Mouse (Mus musculus): Measurements from ENCODE around the gene Bysl. TPM values are rescaled to one million over a fixed set of nuclear protein-coding genes. Genes with fewer than 3 reads are reported as not detected.
A peak's percentile ranks its signal among the peaks of the same experiment; 100 is the strongest.
"Not testable (repeated sequence)": the region's sequence is repeated elsewhere in the genome, so short reads cannot be mapped to it uniquely, and the experiment has no call there.

Gene Bysl
- polyA plus RNA-seq, 1 experiment = 17.0 TPM

DNA sequence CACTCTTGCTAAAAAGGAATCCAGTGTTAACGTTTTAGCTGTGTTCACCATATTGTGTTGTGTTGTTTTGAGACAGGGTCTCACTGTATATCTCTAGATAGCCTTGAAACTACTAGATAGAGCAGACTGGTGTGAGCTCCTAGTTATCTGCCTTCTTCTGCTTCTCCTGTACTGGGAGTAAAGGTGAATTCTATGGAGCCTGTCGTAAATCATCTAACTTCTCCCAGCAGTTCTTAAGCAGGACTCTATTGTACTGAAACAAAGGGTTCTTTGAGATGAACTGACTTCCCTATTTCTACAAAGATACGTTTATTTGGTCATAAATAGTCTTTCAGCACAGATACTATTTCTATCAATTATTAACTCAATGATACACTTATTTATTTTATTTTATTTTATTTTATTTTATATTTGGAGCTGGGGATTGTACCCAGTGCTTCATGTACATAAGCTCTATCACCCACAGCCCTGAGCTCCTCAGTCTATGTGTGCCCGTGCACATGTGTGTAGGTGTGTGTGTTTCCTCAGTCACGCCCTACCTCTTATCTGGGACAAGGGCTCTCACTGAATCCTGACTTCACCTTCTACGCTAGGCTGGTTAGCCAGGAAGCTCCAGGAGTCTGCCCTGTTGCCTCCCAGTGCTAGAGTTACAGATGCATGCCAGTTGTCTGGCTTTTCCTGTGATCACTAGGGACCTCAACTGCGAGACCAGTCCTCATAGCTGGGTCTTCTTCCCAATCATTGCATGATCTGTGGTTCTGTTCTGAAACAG lies 22.9 kb upstream of the Bysl start:
- Histone ChIP-seq H3K27ac (ENCODE audit: insufficient read depth, low read length) (no peak overlapping the region), H3K4me1 (ENCODE audit: control insufficient read depth, insufficient read depth, low read length) (peaks cover 3% of the 10 kb centered on the region; the same call in 1 of the 2 replicates), H3K4me3 (ENCODE audit: insufficient read depth, low read length) (no peak overlapping the region)
- TF ChIP-seq POLR2A (IDR thresholded peaks at IDR 0.05; ENCODE audit: extremely low read depth, insufficient read depth, low read length) (no peak), CTCF (IDR thresholded peaks at IDR 0.05; ENCODE audit: extremely low read depth, insufficient read depth, low read length) (no peak)

GRCm38 (mm10) chr17:47632181-47632840 lies 21.0 kb upstream of the Bysl start:
- TF ChIP-seq CTCF (IDR thresholded peaks at IDR 0.05; ENCODE audit: extremely low read depth, insufficient read depth, low read length) (no peak), POLR2A (IDR thresholded peaks at IDR 0.05; ENCODE audit: extremely low read depth, insufficient read depth, low read length) (no peak)
- H3K4me1 ChIP-seq (ENCODE audit: control insufficient read depth, insufficient read depth, low read length) = peaks cover 3% of the 10 kb centered on the region; the same call in 1 of the 2 replicates
- no peak overlapping the region for H3K27ac ChIP-seq (ENCODE audit: insufficient read depth, low read length)
- H3K4me3 ChIP-seq (ENCODE audit: insufficient read depth, low read length) = no peak overlapping the region

GRCm38 (mm10) chr17:47630678-47631065 lies 19.4 kb upstream of the Bysl start, which contains the start of gene Usp49:
TSS of gene Usp49 (plus strand) at chr17:47630690.
- peaks cover 3% of the 10 kb centered on the region; the same call in 1 of the 2 replicates for H3K4me1 ChIP-seq (ENCODE audit: control insufficient read depth, insufficient read depth, low read length)
- TF ChIP-seq POLR2A (IDR thresholded peaks at IDR 0.05; ENCODE audit: extremely low read depth, insufficient read depth, low read length) = no peak
- TF ChIP-seq CTCF (IDR thresholded peaks at IDR 0.05; ENCODE audit: extremely low read depth, insufficient read depth, low read length) = no peak
- peak within 1 kb of the TSS; percentile 91 for H3K4me3 ChIP-seq (ENCODE audit: insufficient read depth, low read length)
- no peak within 1 kb of the TSS for H3K27ac ChIP-seq (ENCODE audit: insufficient read depth, low read length)

DNA sequence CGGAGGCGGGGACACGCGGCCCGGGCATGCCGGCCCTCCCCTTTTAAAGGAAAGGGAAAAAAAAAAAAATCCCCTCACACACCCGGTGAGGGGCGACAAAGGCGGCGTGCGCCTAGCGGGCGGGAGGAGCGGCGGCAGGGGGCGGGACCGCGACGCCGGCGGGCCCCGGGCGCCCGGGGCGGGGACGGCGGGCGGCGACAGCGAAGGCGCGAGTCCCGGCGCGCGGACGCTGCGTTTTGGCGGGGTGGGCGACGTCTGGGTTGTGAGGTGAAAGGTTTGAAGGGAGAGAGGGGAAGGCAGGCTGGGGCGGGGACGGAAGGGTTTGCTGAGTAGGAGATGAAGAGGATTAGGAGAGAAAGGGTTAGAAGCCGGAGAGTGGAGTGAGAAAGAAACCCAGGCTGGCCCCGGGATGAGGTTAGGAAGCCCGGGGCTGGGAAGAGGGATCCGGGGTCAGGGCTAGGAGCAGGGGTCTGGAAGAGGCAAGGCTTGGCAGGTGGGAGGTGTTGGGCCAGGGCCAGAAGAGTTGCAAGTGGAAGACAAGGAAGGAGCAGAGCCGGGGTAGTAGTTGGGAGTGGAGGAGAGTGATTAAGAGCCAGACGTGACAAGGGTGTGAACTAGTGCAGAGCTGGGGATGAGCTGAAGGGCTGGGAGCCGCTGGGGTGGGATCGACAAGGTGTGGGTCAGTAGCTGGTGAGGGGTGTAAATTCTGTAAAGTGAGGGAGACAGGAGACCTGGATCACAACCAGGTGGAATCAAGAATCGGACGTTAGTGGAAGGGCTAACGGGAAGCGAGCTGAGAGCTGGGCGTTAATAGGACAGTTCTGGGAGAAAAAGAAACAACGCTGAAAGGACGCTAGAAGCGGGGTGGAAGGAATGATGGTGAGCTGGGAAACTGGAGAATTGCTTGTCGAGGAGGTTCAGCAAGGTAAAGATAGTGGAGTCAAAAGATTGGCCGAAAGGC lies 18.7 kb upstream of the Bysl start:
- TF ChIP-seq POLR2A (IDR thresholded peaks at IDR 0.05; ENCODE audit: extremely low read depth, insufficient read depth, low read length) (no peak), CTCF (IDR thresholded peaks at IDR 0.05; ENCODE audit: extremely low read depth, insufficient read depth, low read length) (no peak)
- H3K4me1 ChIP-seq (ENCODE audit: control insufficient read depth, insufficient read depth, low read length) = peaks cover 3% of the 10 kb centered on the region; the same call in 1 of the 2 replicates
- H3K27ac ChIP-seq (ENCODE audit: insufficient read depth, low read length) = no peak overlapping the region
- peak overlapping the region; percentile 91 for H3K4me3 ChIP-seq (ENCODE audit: insufficient read depth, low read length)

DNA sequence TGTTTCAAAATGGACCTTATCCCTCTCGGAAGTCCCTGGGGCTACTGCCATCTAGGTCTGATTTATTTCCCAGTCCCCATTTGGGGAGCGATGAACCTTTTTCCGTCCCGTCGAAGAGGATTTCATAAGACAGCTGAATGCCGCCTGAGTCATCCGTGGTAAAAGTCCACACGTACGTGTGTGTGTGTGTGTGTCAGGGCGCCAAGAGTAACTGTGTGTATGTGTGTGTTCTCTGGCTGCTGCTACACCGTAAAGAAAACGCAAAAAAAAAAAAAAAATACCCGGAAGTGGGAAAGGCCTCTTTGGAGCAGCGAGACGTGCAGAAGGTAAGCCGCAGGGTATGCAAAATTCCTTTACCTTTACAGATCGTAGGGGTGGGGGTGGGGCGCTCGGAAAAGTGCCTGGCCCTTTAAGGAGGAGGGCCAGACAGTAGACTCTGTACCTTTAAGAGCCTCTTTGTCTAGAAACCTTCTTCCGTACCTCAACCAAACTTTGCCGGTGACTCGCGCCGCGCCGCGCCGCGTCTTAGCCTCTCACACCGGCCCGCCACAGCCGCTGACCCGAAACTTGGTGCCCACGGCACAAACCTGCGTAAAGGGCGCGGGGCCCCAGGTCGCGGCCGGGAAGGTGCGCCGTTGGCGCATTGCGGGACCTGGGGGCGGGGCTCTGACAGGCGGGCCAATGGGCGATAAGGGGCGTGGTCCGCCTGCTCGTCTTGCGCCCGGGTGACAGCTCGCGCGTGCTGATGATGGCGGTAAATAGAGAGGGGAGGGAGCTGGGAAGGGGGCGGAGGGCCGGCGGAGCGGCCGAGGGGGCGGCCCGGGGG lies 17.8 kb upstream of the Bysl start:
- peak overlapping the region; percentile 97 for H3K27ac ChIP-seq (ENCODE audit: insufficient read depth, low read length)
- TF ChIP-seq CTCF (IDR thresholded peaks at IDR 0.05; ENCODE audit: extremely low read depth, insufficient read depth, low read length) (no peak), POLR2A (IDR thresholded peaks at IDR 0.05; ENCODE audit: extremely low read depth, insufficient read depth, low read length) (no peak)

GRCm38 (mm10) chr17:47627791-47628190 lies 16.5 kb upstream of the Bysl start:
- no peak overlapping the region for H3K4me3 ChIP-seq (ENCODE audit: insufficient read depth, low read length)
- TF ChIP-seq CTCF (IDR thresholded peaks at IDR 0.05; ENCODE audit: extremely low read depth, insufficient read depth, low read length) (no peak), POLR2A (IDR thresholded peaks at IDR 0.05; ENCODE audit: extremely low read depth, insufficient read depth, low read length) (no peak)
- H3K4me1 ChIP-seq (ENCODE audit: control insufficient read depth, insufficient read depth, low read length) = peaks cover 3% of the 10 kb centered on the region; the same call in 1 of the 2 replicates
- no peak overlapping the region for H3K27ac ChIP-seq (ENCODE audit: insufficient read depth, low read length)

More for the DNA sequence above, 17.8 kb upstream of the Bysl start:
- Histone ChIP-seq H3K4me1 (ENCODE audit: control insufficient read depth, insufficient read depth, low read length) (peaks cover 3% of the 10 kb centered on the region; the same call in 1 of the 2 replicates), H3K4me3 (ENCODE audit: insufficient read depth, low read length) (peak overlapping the region; percentile 91)

DNA sequence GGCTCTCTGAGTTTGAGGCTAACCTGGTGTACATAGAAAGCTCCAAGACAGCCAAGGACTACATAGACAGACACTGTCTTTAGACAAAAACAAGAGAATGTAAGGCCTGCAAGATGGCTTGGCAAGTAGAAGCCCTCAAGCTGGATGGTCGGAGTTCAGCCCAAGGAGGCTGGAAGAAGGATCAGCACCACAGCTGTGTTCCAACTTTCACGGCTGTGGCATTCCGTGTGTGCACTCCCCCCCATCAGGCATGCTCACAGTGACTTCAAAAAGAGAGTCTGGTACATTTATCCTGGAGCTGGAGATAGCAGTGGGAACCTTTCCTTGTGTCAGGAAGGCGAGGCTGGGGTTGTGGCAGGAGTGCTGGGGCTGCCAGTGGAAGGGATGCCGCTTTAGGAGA lies 14.7 kb upstream of the Bysl start:
- H3K27ac ChIP-seq (ENCODE audit: insufficient read depth, low read length) = no peak overlapping the region
- no peak for TF ChIP-seq POLR2A (IDR thresholded peaks at IDR 0.05; ENCODE audit: extremely low read depth, insufficient read depth, low read length)
- no peak for TF ChIP-seq CTCF (IDR thresholded peaks at IDR 0.05; ENCODE audit: extremely low read depth, insufficient read depth, low read length)
- no peak overlapping the region for H3K4me3 ChIP-seq (ENCODE audit: insufficient read depth, low read length)
- H3K4me1 ChIP-seq (ENCODE audit: control insufficient read depth, insufficient read depth, low read length) = peaks cover 3% of the 10 kb centered on the region; the same call in 1 of the 2 replicates

- TF ChIP-seq POLR2A (IDR thresholded peaks at IDR 0.05; ENCODE audit: extremely low read depth, insufficient read depth, low read length) = no peak
- TF ChIP-seq CTCF (IDR thresholded peaks at IDR 0.05; ENCODE audit: extremely low read depth, insufficient read depth, low read length) = no peak
- no peak overlapping the region for H3K27ac ChIP-seq (ENCODE audit: insufficient read depth, low read length)
- no peak overlapping the region for H3K4me3 ChIP-seq (ENCODE audit: insufficient read depth, low read length)
- H3K4me1 ChIP-seq (ENCODE audit: control insufficient read depth, insufficient read depth, low read length) = no peaks in the 10 kb centered on the region
These were observed 13.8 kb upstream of the Bysl start for GRCm38 (mm10) chr17:47625088-47625487.

GRCm38 (mm10) chr17:47624572-47624971 lies 13.3 kb upstream of the Bysl start:
- not testable (repeated sequence) for H3K4me1 ChIP-seq (ENCODE audit: control insufficient read depth, insufficient read depth, low read length); H3K27ac ChIP-seq (ENCODE audit: insufficient read depth, low read length); H3K4me3 ChIP-seq (ENCODE audit: insufficient read depth, low read length)

Data from cortical plate, adult 2 months (tissue).